Mouse (Mus musculus) embryonic facial prominence, embryonic 14.5 days (tissue): ENCODE measurements around the gene Adcy10. TPM values are rescaled to one million over a fixed set of nuclear protein-coding genes. Genes with fewer than 3 reads are reported as not detected.

Source experiments
- polyA plus RNA-seq: library from polyadenylated mRNA; unstranded; fragments of >200 nt; fragmentation: Nextera tagmentation; extraction: Ambion mirVana; gene quantifications from 2 replicates; pipeline ENCODE4 v1.2.1, GENCODE M21; 2014

The Adcy10 gene
- polyA plus RNA-seq, 1 experiment from 2014 or later, result not detected

Other genes starting within 250 kb of the Adcy10 start
- 90.6 and 100 TPM in 2 replicates for gene Tiprl, start 248.2 kb upstream of the Adcy10 start, polyA plus RNA-seq
- 1.2 and 1.5 TPM in 2 replicates for gene Gpr161, start 189.4 kb upstream of the Adcy10 start, polyA plus RNA-seq
- gene Dcaf6, start 24.7 kb upstream of the Adcy10 start, polyA plus RNA-seq, result 18.8 and 20.9 TPM in 2 replicates
- 155 and 169 TPM in 2 replicates for gene Mpc2, start 24.5 kb upstream of the Adcy10 start, polyA plus RNA-seq
- 157 and 170 TPM in 2 replicates for gene Mpzl1, start 149.4 kb downstream of the Adcy10 start, polyA plus RNA-seq
- 11.1 and 14.9 TPM in 2 replicates for gene Rcsd1, start 224.6 kb downstream of the Adcy10 start, polyA plus RNA-seq